Mouse (Mus musculus) hindbrain, embryonic 11.5 days (tissue): ENCODE measurements around the gene Btk. TPM values are rescaled to one million over a fixed set of nuclear protein-coding genes. Genes with fewer than 3 reads are reported as not detected.
"Not testable (repeated sequence)": the region's sequence is repeated elsewhere in the genome, so short reads cannot be mapped to it uniquely, and the experiment has no call there.

Source experiments
- ATAC-seq: fragments of 200-750 bp; cut with Nextera tagmentation; 2 replicates; pipeline ENCODE4 v1.8.0; 2017; ENCODE audit warnings: mild to moderate bottlenecking, moderate TSS enrichment, moderate library complexity; ENCODE audit not compliant: low FRiP score
- DNase-seq: peaks from one replicate; pipeline ENCODE4 v3.0.0-alpha.2; 2015; ENCODE audit warnings: low spot score
- H3K27ac ChIP-seq: fragments of 300-500 bp; sonication (generic); 2 replicates; pipeline ENCODE4 v1.5.1; 2014; ENCODE audit warnings: mild to moderate bottlenecking, low read depth, low read length
- H3K27me3 ChIP-seq: fragments of 300-500 bp; sonication (generic); 2 replicates; pipeline ENCODE4 v1.6.1; 2014; ENCODE audit warnings: mild to moderate bottlenecking, low read length, moderate library complexity, mixed read lengths; ENCODE audit not compliant: control insufficient read depth, insufficient read depth
- H3K36me3 ChIP-seq: fragments of 300-500 bp; sonication (generic); 2 replicates; pipeline ENCODE4 v1.6.1; 2014; ENCODE audit warnings: mild to moderate bottlenecking, low read length, moderate library complexity, mixed read lengths; ENCODE audit not compliant: control insufficient read depth, insufficient read depth
- H3K4me1 ChIP-seq: fragments of 300-500 bp; sonication (generic); replicated peaks from 2 replicates; pipeline ENCODE4 v1.6.1; 2014; ENCODE audit warnings: low read length, mixed read lengths; ENCODE audit not compliant: control insufficient read depth, insufficient read depth
- H3K4me2 ChIP-seq: fragments of 300-500 bp; sonication (generic); replicated peaks from 2 replicates; pipeline ENCODE4 v1.6.1; 2014; ENCODE audit warnings: mild to moderate bottlenecking, low read depth, low read length
- H3K4me3 ChIP-seq: fragments of 300-500 bp; sonication (generic); 2 replicates; pipeline ENCODE4 v1.5.1; 2014; ENCODE audit warnings: low read depth, low read length
- H3K9ac ChIP-seq: fragments of 300-500 bp; sonication (generic); 2 replicates; pipeline ENCODE4 v1.6.1; 2014; ENCODE audit warnings: low read depth, low read length
- H3K9me3 ChIP-seq: fragments of 300-500 bp; sonication (generic); 2 replicates; pipeline ENCODE4 v1.6.1; 2016; ENCODE audit warnings: low read length; ENCODE audit not compliant: control insufficient read depth
- WGBS: fragments of 180-500 bp; shearing (Covaris S2); extraction: QIAGEN DNeasy Blood & Tissue Kit; methylation state at CpG from one replicate; pipeline ENCODE4 v1.1.7; 2014; 5-methylcytosine and 5-hydroxymethylcytosine counted together
- polyA plus RNA-seq: library from polyadenylated mRNA; unstranded; fragments of >200 nt; fragmentation: Nextera tagmentation; extraction: Ambion mirVana; gene quantifications from 2 replicates; pipeline ENCODE4 v1.2.1, GENCODE M21; 2014

Btk gene
- polyA plus RNA-seq, 1 experiment from 2014 or later = 1.2 TPM

DNA sequence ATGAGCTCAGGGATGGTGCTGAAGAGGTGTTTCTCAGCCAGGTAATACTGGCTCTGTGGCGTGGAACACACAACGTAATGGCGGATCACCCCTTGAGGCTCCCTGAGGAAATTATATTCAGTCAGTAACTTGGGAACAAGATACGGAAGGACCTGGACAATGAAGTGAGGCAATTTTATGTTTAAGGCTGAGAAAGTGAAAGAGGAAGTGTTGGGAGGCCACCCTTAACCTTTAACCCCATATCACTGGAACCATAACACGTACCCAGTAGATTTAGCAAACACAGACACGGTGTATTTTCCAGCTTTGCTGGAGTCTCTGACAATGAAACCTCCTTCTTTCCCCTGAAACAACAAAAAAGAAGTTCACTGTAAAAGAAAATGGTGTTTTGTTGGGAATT, 28.9 kb downstream of the Btk start:
- no peak overlapping the region for H3K4me2 ChIP-seq
- no peaks in the 10 kb centered on the region for H3K27me3 ChIP-seq
- WGBS = 74% methylated on average over 6 of the region's 6 CpGs
- no peak overlapping the region for H3K9ac ChIP-seq
- DNase-seq (no peak), ATAC-seq (no peak)
- H3K9me3 ChIP-seq = no peaks in the 10 kb centered on the region
- H3K27ac ChIP-seq = no peak overlapping the region
- no peak overlapping the region for H3K4me3 ChIP-seq
- no peaks in the 10 kb centered on the region for H3K36me3 ChIP-seq
- H3K4me1 ChIP-seq = no peaks in the 10 kb centered on the region

DNA sequence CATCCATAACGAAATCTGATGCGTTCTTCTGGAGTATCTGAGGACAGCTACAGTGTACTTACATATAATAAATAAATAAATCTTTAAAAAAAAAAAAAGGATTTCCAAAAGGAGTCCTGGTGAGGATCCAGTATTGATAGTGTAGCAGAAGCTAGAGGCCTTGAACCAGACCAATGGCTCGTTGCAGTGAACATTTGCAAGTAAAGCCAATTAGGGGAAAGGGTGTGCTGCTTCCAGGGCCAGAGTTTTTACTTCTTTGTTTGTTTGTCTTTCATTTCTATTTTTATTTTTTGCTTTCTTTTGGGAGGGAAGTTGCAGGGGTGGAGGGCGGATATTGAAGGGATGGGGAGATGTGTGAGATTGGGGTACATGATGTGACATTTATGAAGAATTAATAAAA, 30.0 kb downstream of the Btk start:
- Histone ChIP-seq H3K4me3 (no peak overlapping the region), H3K36me3 (no peaks in the 10 kb centered on the region), H3K9ac (no peak overlapping the region), H3K9me3 (no peaks in the 10 kb centered on the region), H3K4me2 (no peak overlapping the region), H3K27ac (no peak overlapping the region), H3K27me3 (no peaks in the 10 kb centered on the region), H3K4me1 (no peaks in the 10 kb centered on the region)
- DNase-seq (no peak), ATAC-seq (no peak)
- WGBS = 90% methylated on average over 4 of the region's 4 CpGs

DNA sequence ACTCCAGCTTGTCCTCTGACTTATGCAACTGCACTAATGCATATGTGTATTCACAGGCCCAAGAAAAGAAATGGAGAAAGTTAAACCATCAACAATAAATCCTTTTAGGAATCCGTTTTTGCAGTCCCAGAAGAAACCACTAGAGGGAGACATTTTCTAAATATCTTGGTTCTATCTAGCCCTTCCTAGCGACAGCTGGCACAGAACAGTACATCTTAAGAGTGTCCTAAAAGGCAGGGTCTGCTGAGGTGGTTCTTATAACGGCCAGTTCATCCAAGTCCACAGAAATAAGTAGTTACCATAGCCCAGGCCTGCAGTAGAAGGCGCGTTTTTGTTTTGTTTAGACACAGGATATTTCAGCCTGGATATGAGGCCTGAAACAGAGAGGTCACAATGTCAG, 32.5 kb downstream of the Btk start:
- Histone ChIP-seq H3K9ac (no peak overlapping the region), H3K27me3 (no peaks in the 10 kb centered on the region), H3K4me3 (no peak overlapping the region), H3K4me2 (no peak overlapping the region), H3K9me3 (no peaks in the 10 kb centered on the region), H3K36me3 (no peaks in the 10 kb centered on the region), H3K4me1 (no peaks in the 10 kb centered on the region), H3K27ac (no peak overlapping the region)
- ATAC-seq = no peak
- DNase-seq = peak; percentile 72
- WGBS = 21% methylated on average over 5 of the region's 5 CpGs

DNA sequence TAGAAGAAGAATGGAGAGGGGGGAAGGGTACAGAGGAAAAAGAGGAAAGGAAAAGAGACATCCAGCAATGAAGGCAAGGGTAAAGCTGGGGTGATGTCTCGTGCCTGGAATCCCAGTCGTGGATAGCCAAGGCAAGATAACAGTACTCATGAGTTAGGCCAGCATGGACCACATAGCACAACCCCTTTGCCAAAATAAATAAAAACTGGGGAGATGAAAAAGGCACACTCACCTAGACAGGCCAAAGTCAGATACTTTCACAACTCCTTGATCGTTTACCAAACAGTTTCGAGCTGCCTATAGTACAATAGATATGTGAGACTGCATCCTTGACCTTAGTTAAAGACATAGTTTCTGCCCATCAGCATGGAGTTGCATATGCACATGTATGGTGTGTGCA, 36.0 kb downstream of the Btk start:
- ATAC-seq (no peak), DNase-seq (no peak)
- no peak overlapping the region for H3K4me2 ChIP-seq
- no peak overlapping the region for H3K4me3 ChIP-seq
- H3K9ac ChIP-seq = no peak overlapping the region
- WGBS = 94% methylated on average over 4 of the region's 4 CpGs
- no peaks in the 10 kb centered on the region for H3K4me1 ChIP-seq
- H3K9me3 ChIP-seq = no peaks in the 10 kb centered on the region
- H3K36me3 ChIP-seq = no peaks in the 10 kb centered on the region
- H3K27ac ChIP-seq = no peak overlapping the region
- no peaks in the 10 kb centered on the region for H3K27me3 ChIP-seq

DNA sequence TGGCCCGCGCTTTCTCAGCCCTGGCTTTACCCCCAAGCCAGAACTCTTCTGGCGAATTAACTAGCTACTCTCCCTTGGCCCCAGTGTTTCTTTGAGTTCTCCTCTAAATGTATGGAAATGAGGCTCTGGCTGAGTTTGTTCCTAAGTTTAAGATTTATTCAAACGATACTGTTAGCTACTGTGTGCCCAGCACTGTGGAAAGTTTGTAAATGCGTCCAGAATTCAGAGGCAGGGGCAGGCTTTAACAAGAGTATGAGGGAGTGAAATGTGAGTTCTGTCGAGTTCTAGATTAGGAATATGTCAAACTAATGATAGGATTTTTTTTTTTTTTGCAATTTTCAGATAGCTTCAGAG, 41.4 kb downstream of the Btk start:
- WGBS = 18% methylated on average over 6 of the region's 6 CpGs
- Histone ChIP-seq H3K4me2 (peak overlapping the region; percentile 31), H3K4me1 (no peaks in the 10 kb centered on the region), H3K9ac (peak overlapping the region; percentile 53), H3K27me3 (no peaks in the 10 kb centered on the region), H3K9me3 (no peaks in the 10 kb centered on the region), H3K36me3 (no peaks in the 10 kb centered on the region), H3K4me3 (peak overlapping the region; percentile 48), H3K27ac (peak overlapping the region; percentile 71)
- DNase-seq (no peak), ATAC-seq (no peak)

DNA sequence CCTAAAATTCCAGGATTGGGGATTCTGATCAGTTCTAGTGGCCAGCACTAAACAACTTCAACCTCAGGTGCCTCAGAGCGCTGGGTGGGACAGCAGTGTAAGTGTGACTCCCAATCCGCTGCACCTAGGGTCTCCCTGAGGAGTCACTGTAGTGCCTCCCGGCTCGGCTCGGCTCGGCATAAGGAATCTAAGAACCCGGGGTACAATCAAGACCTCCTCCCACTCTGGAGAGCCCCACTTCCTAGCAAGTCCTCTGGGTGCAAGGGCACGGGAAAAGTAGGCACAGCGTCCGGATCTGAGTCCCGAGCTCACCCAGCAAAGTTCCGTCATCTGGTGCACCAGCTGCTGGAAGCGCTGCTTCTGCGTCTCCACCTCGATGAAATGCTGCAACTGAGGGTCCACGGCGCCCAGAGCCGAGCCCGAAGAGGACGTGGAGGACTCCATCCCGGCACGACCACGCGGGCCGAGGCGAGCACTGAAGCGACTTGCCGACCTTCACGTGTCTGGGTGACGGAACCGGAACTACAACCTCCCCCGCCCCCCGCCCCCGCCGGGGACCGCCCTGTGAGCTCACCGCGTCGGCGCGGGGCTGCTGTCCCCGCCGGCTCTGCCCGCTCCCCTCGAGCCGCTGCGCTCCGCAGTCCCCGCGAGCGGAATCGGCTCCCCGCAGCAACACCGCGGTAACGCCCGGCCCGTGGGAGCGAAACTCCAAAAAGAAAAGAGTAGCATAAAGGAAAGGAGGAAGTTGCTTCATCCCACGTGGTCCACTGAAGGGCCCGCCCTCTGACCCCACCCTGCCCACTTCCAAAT, 42.0 kb downstream of the Btk start, which contains the start of gene Timm8a1:
Timm8a1 (minus strand) TSS at position 721 of the 810 bp plus-strand sequence.
- Histone ChIP-seq H3K4me1 (no peaks in the 10 kb centered on the region), H3K36me3 (no peaks in the 10 kb centered on the region), H3K27me3 (no peaks in the 10 kb centered on the region), H3K4me2 (peak within 1 kb of the TSS; percentile 60), H3K9me3 (no peaks in the 10 kb centered on the region), H3K9ac (peak within 1 kb of the TSS; percentile 53), H3K4me3 (peak within 1 kb of the TSS; percentile 48), H3K27ac (peak within 1 kb of the TSS; percentile 71)
- ATAC-seq (peak; percentile 96), DNase-seq (peak; percentile 61)
- 22% methylated on average over 53 of the region's 61 CpGs for WGBS

DNA sequence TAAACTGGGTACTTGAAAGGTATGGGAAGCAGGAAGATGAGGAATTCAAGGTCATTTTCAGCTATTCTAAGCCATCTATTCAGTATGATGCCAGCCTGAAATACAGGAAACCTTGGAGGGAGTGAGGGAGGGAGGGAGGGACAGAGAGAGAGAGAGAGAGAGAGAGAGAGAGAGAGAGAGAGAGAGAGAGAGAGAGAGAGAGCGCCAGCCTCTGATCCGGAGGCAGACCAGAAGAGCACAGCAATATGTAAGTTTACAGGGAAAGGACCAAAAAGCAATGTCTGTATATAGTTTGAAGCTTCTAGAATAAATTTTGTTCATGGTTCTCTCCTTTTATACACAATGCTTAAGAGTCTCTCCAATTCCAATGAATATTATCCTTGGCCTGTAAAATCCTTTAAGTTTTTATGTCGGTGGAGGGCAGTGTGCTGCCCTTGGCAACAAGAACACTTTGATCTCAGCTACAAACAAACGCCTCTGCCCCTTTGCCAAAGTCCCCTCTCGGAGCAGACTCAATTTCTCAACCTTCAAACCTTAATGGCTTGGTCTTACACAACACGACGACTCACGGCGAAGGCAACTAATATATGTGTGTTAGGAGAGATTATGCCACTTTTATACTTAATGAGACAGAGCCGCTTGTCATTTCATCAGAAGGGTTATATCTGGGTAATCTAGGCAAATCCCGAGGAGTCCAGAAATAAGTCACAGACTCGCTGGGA, 42.8 kb downstream of the Btk start:
- no peaks in the 10 kb centered on the region for H3K9me3 ChIP-seq
- peak overlapping the region; percentile 60 for H3K4me2 ChIP-seq
- H3K27ac ChIP-seq = no peak overlapping the region
- ATAC-seq (no peak), DNase-seq (no peak)
- peak overlapping the region; percentile 48 for H3K4me3 ChIP-seq
- H3K27me3 ChIP-seq = no peaks in the 10 kb centered on the region
- H3K36me3 ChIP-seq = no peaks in the 10 kb centered on the region
- H3K4me1 ChIP-seq = no peaks in the 10 kb centered on the region
- H3K9ac ChIP-seq = peak overlapping the region; percentile 45
- WGBS = 23% methylated on average over 12 of the region's 12 CpGs

DNA sequence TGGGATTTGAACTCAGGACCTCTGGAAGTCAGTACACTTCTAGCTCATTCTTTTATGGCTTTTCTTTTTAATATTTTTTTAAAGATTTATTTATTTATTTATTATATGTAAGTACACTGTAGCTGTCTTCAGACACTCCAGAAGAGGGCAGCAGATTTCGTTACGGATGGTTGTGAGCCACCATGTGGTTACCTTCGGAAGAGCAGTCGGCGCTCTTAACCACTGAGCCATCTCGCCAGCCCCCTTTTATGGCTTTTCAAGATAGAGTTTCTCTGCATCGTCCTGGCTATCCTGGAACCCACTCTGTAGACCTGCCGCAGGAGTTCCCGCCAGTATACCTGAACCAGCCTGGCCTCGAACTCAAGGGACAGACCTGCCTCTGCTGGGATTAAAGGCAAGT, 43.6 kb downstream of the Btk start:
- not testable (repeated sequence) for H3K4me2 ChIP-seq, H3K27me3 ChIP-seq, H3K9me3 ChIP-seq, DNase-seq, H3K9ac ChIP-seq, H3K36me3 ChIP-seq, H3K4me3 ChIP-seq, H3K4me1 ChIP-seq, H3K27ac ChIP-seq, ATAC-seq
- WGBS = 87% methylated on average over 10 of the region's 10 CpGs

DNA sequence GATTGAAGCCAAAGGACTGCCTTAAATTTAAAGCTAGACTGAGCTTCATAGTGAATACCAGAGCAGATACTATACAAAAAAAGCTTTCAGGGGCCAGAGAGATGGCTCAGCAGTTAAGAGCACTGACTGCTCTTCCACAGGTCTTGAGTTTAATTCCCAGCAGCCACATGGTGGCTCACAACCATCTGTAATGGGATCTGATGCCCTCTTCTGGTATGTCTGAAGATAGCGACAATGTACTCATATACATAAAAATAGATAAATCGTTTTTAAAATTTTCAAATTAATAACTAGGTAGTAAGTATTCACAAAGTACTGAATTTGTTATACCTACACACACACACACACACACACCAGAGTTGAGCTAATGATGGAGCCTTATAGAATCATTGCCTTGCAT, 50.0 kb downstream of the Btk start:
- H3K9me3 ChIP-seq = no peaks in the 10 kb centered on the region
- WGBS = 87% methylated on average over 2 of the region's 2 CpGs
- ATAC-seq (no peak), DNase-seq (no peak)
- H3K9ac ChIP-seq = no peak overlapping the region
- no peak overlapping the region for H3K4me3 ChIP-seq
- H3K36me3 ChIP-seq = no peaks in the 10 kb centered on the region
- H3K4me1 ChIP-seq = no peaks in the 10 kb centered on the region
- H3K4me2 ChIP-seq = no peak overlapping the region
- H3K27me3 ChIP-seq = no peaks in the 10 kb centered on the region
- H3K27ac ChIP-seq = no peak overlapping the region
